Mouse (Mus musculus) cerebellum, adult 2 months (tissue): ENCODE data around the gene Lrba. TPM values are rescaled to one million over a fixed set of nuclear protein-coding genes. Genes with fewer than 3 reads are reported as not detected.

Experiments used
- DNase-seq, 2 experiments: peaks; one replicate each; pipeline ENCODE4 v3.0.0; 2021
- H3K27ac ChIP-seq: fragments of 200-500 bp; 2 replicates; pipeline ENCODE4 v1.5.1; 2012; ENCODE audit warnings: low read length, control low read depth, inconsistent platforms; ENCODE audit not compliant: insufficient read depth
- H3K27me3 ChIP-seq: fragments of 200-500 bp; 2 replicates; pipeline ENCODE4 v1.6.1; 2012; ENCODE audit warnings: inconsistent platforms, mild to moderate bottlenecking, low read length, moderate library complexity; ENCODE audit not compliant: control insufficient read depth, insufficient read depth
- H3K4me1 ChIP-seq: fragments of 200-500 bp; 2 replicates; pipeline ENCODE4 v1.6.1; 2011; ENCODE audit warnings: low read length; ENCODE audit not compliant: control insufficient read depth, insufficient read depth
- H3K4me3 ChIP-seq: fragments of 200-500 bp; replicated peaks from 2 replicates; pipeline ENCODE3; 2011; ENCODE audit warnings: mild to moderate bottlenecking, low read depth, low read length, control low read depth; ENCODE audit not compliant: insufficient read depth
- CTCF ChIP-seq: fragments of 200-500 bp; IDR thresholded peaks from 2 replicates; pipeline ENCODE4 v1.5.1; 2011; ENCODE audit warnings: low read depth, mild to moderate bottlenecking, control low read depth, low read length, moderate library complexity, borderline replicate concordance; ENCODE audit not compliant: insufficient read depth
- POLR2A ChIP-seq: fragments of 200-500 bp; IDR thresholded peaks from 2 replicates; pipeline ENCODE4 v1.6.1; 2011; ENCODE audit warnings: low read length, control low read depth, borderline replicate concordance; ENCODE audit not compliant: insufficient read depth
- WGBS: fragments of 180-500 bp; shearing (Covaris S2); methylation state at CpG from one replicate; pipeline ENCODE4 v1.1.7; 2018; 5-methylcytosine and 5-hydroxymethylcytosine counted together
- polyA plus RNA-seq: library from polyadenylated mRNA; depleted of rRNA; stranded (reverse); fragments of >200 nt; gene quantifications from 2 replicates; pipeline ENCODE4 v1.2.3, GENCODE M21; 2012

The Lrba gene
- polyA plus RNA-seq, 1 experiment: 18.9 TPM

DNA sequence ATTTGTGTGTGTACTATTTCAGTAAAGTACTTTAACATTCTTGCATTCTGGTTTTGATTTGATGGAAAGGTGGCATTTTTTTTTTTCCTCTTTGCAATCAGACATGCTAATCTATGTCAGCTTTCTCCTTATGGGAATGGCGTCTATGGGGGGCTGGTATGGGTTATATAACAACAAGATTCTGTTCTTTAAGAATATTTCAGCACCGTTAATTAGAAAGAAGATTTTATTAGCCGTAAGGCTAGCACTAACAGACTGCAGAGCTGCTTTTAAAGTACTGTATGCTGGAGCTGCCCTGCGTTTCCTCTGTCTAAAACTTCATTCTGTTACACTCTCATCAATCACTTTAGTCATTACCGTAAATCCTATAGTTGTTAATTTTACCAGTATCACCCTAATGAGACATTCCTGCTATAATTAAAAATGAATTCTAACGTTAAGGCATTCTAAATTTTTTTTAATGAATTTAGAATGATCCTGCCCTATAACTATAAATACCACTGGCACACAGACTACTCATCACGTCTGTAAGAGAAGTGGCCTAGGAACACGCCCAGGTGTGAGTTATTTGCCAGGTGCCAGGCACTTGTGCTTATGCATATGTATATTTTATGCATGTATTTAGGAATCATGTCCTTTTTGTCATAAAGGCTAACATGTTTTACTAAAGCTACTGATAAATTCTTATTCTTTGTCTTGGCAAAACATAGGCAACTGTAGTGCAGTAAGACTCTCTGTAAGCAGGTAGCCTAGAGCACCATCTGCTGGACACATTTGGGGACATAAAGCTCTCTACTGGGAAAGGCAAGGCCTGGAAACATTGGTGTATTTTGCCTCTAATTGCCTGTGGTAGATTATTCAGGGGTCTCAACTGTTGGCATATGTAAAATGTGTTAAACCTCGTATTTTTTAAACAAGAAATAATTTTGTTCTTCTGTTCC, 536.9 kb downstream of the Lrba start:
- 77% methylated on average over 9 of the region's 9 CpGs for WGBS

DNA sequence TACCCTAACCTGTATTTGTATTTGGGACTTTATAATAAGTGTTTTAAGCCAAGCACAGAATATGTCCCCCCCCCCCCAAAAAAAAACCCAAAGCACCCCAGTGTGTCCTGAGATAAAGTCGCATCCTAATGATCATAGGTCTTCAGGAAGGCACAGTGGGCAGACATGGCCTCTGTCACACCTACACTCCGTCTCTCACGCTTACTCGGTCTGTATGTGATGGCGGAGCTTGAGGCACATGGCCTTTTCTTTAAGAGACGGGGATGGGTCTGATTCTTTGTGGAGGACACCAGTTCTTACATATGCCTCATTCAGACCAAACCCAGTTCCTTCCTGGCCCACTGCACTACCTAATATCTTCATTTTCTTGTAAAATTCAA, 537.5 kb downstream of the Lrba start:
- H3K4me3 ChIP-seq: no peak overlapping the region
- H3K27ac ChIP-seq: no peak overlapping the region
- no peaks in the 10 kb centered on the region for H3K4me1 ChIP-seq
- 96% methylated on average over 6 of the region's 6 CpGs for WGBS
- TF ChIP-seq CTCF (no peak), POLR2A (no peak)
- H3K27me3 ChIP-seq: no peaks in the 10 kb centered on the region
- DNase-seq: no peak

More for the DNA sequence above, 536.9 kb downstream of the Lrba start:
- DNase-seq: peak; percentile 59 to 63
- H3K4me3 ChIP-seq: no peak overlapping the region
- H3K27me3 ChIP-seq: no peaks in the 10 kb centered on the region
- peak; percentile 60; the same call in 1 of the 2 replicates for TF ChIP-seq CTCF
- no peak for TF ChIP-seq POLR2A
- no peak overlapping the region for H3K27ac ChIP-seq
- H3K4me1 ChIP-seq: no peaks in the 10 kb centered on the region

DNA sequence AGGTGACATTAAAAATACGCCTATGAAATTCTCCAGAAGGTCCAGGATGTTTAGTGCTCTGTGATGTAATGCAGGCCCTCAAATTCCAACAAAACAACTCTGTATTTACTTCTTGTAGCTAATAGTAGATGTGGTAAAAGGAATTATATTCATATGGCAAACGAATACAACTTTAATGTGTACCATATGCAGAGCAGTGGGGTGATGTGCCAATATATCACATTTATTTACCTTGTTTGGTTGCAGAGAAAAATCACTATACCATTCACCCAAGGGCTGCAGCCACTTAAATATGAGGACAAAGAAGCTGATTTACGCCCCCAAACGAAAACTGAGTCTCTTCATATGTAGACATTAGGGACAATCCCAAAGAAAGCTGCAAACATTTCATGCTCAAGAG, 538.0 kb downstream of the Lrba start:
- Histone ChIP-seq H3K27ac (no peak overlapping the region), H3K27me3 (no peaks in the 10 kb centered on the region), H3K4me3 (no peak overlapping the region), H3K4me1 (no peaks in the 10 kb centered on the region)
- WGBS: 96% methylated on average over 4 of the region's 4 CpGs
- no peak for DNase-seq
- no peak for TF ChIP-seq POLR2A
- no peak for TF ChIP-seq CTCF

DNA sequence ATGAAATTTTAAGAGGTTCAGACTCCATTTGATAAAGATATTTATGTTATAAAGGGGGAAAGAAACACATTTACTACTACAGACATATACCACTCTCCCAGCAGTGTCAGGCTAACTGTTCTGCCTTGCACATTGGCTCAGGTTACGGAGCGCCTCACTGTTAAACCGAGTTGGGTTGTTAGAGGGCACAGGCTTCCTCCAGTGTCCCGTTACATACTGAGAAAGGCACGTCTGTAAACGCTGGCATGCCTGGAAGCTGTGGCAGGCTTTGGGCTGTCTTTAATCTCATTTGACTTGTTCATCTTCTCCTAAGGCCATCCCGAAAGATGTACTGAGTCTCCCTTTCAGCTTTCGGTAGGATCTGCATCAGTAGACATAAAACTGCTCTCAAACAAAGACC, 544.1 kb downstream of the Lrba start:
- no peak for DNase-seq
- TF ChIP-seq POLR2A (no peak), CTCF (no peak)
- H3K4me3 ChIP-seq: no peak overlapping the region
- WGBS: 50% methylated on average over 8 of the region's 8 CpGs
- no peaks in the 10 kb centered on the region for H3K27me3 ChIP-seq
- H3K27ac ChIP-seq: no peak overlapping the region
- H3K4me1 ChIP-seq: no peaks in the 10 kb centered on the region

DNA sequence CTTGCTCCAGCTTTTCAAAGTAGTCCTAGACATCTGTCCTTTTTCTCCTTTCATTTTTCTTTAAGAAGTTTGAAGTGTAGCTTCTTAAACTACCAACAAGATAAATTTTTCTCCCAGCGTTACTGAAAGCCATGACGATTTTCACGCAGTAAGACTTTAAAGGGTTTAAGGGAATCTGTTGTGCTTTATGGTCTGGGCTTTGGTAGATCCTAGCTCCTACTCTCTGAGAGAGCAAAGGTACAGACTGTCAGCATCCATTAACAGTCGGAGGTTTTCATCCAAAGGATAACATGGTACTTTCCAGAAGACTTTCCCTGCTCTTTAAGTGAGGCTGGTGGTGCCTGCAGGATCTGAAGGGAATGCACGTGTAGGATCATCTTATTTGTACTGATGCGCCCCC, 544.5 kb downstream of the Lrba start:
- Histone ChIP-seq H3K27ac (no peak overlapping the region), H3K27me3 (no peaks in the 10 kb centered on the region), H3K4me3 (no peak overlapping the region), H3K4me1 (no peaks in the 10 kb centered on the region)
- WGBS: 62% methylated on average over 6 of the region's 6 CpGs
- no peak for TF ChIP-seq POLR2A
- DNase-seq: no peak

DNA sequence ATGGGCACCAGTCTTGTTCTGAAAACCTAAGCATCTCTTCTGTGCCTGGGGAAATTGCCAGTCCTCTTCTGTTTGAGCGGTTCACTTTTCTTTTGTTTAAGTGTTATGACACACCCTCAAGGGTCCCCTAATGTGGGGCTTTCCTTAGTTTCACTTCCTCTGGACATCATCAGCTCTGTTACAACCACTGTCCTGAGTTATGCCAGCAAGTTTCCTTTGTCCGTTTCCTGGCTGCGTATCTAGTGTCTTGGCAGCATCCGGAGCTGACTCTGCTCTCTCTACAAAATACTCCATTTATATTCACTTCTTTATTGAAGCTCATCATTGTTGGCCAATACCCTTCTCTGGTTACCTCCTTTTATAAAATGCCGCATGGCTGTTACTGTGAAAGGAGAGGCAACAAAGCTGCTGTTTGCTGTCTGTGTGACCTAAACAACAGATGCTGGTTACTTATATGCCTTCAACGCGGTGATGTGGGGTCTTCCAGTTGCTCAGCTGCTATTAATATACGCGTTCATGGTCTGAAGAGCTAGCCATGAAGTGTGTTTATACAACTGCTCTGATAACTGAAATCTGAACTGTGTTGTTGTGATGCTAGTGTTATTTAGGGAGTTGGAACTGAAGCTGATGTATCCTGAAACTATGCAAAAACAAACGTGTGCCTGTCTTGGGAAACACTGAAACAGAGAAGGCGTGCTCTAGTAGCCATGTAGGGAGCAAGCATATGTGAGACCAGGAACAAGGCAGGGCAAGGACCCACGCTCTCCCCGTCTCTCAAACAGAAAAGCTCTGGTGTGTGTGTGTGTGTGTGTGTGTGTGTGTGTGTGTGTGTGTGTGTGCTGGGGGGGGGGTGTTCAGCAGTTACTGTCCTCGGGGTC, 550.3 kb downstream of the Lrba start:
- H3K27ac ChIP-seq: no peak overlapping the region
- TF ChIP-seq POLR2A: no peak
- no peak for TF ChIP-seq CTCF
- 42% methylated on average over 14 of the region's 14 CpGs for WGBS

DNA sequence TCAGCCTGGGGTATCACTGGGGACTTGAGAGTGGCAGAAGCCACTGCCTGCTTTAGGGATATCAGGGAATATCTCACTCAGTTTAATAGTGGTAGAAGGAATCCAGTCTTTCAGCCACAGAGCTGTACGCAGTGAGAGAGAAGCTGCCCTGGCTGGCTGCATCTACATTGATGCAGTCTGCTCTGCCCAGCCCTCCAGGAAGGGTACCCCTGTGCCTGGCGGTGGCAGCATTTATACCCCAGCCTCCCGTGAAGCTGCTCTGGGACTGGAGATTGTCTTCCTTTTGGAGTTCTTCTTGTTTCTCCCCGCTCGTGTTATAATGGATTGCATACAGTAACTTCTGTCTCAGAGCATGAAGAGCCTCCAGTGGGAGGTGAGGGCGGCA, 551.0 kb downstream of the Lrba start:
- no peak for DNase-seq
- Histone ChIP-seq H3K4me1 (no peaks in the 10 kb centered on the region), H3K27me3 (no peaks in the 10 kb centered on the region), H3K4me3 (no peak overlapping the region), H3K27ac (no peak overlapping the region)
- 45% methylated on average over 6 of the region's 6 CpGs for WGBS
- TF ChIP-seq CTCF: no peak
- no peak for TF ChIP-seq POLR2A

More for the DNA sequence above, 550.3 kb downstream of the Lrba start:
- Histone ChIP-seq H3K4me1 (no peaks in the 10 kb centered on the region), H3K27me3 (no peaks in the 10 kb centered on the region), H3K4me3 (no peak overlapping the region)
- no peak for DNase-seq
